Mouse (Mus musculus) small intestine, adult 2 months (tissue): ENCODE measurements around the gene Ttc9c.

Experiments
- CTCF ChIP-seq: fragments of 200-500 bp; IDR thresholded peaks from 2 replicates; pipeline ENCODE4 v1.5.1; 2012; ENCODE audit warnings: low read depth, mild to moderate bottlenecking, control low read depth, inconsistent platforms, low read length, moderate library complexity, mixed read lengths; ENCODE audit not compliant: insufficient replicate concordance, insufficient read length; ENCODE audit errors: extremely low read depth
- POLR2A ChIP-seq: fragments of 200-500 bp; IDR thresholded peaks from 2 replicates; pipeline ENCODE4 v1.6.1; 2012; ENCODE audit warnings: low read depth, mild to moderate bottlenecking, control low read depth, inconsistent platforms, low read length, moderate library complexity

DNA sequence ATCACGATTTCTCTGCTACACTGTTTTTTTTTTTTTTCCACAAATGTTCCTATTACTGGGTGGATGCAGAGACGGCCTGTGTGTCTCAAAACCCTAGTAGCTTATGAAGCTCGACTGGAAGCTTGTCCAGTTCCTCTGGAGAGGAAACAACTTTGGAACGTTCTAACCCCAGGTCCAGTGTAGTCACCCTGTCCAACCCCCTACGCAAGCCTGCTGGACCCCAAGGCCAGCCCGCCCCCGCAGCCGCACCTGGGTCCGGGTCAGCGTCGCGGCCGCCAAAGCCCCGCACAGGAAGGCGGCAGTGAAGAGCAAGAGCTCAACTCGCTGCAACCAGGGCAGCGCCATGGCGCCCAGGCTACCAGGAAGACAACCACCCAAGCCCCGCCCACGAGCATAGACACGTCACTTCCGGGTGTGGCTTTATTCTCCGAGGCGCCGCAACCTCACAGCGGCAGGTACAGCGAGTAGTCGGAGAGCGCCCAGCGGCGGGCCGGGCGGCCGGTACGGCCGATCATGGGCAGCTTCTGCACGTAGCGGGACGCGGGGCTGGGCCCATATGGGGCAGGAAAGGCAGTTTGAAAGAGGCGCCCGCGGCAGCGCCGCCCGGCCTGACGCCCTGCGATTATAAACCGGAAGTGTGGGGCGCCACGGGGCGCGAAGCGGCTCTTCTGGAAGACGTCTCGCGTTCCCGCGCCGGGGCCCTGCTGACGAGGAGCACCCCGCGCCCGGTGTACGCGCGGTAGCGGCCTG lies 44.9 kb downstream of the Ttc9c start, which contains the start of gene Tmem179b:
- TF ChIP-seq CTCF (no peak), POLR2A (peak; percentile 87)
